Mouse (Mus musculus) ES-E14 (cell line): Measurements from ENCODE around the gene Uri1. TPM values are rescaled to one million over a fixed set of nuclear protein-coding genes. Genes with fewer than 3 reads are reported as not detected.
A peak's percentile ranks its signal among the peaks of the same experiment; 100 is the strongest.

Source experiments
- DNase-seq: peaks from one replicate; pipeline ENCODE4 v3.0.0-alpha.2; 2013; ENCODE audit warnings: low read depth, low spot score
- H3K27ac ChIP-seq: 2 replicates; pipeline ENCODE4 v1.5.1; 2012; ENCODE audit warnings: low read depth, mild to moderate bottlenecking, low read length, moderate library complexity, mixed read lengths; ENCODE audit not compliant: poor library complexity, insufficient read depth, severe bottlenecking
- H3K36me3 ChIP-seq: 2 replicates; pipeline ENCODE4 v1.6.1; 2012; ENCODE audit warnings: mild to moderate bottlenecking, low read length, moderate library complexity, mixed read lengths; ENCODE audit not compliant: control insufficient read depth, poor library complexity, insufficient read depth, severe bottlenecking
- H3K4me1 ChIP-seq, 2 experiments: fragments of 150-350 bp in 1 of 2; sonication (generic) in 1 of 2; 2 replicates each; pipeline ENCODE4 v1.6.1; 2012; ENCODE audit warnings: low read length in 2 of 2, mild to moderate bottlenecking in 1 of 2, mixed read lengths in 1 of 2; ENCODE audit not compliant: control insufficient read depth in 2 of 2, insufficient read depth in 2 of 2, poor library complexity in 1 of 2
- H3K4me3 ChIP-seq, 2 experiments: fragments of 150-350 bp in 1 of 2; sonication (generic) in 1 of 2; 2 replicates each; pipeline ENCODE4 v1.5.1; 2012; ENCODE audit warnings: low read length in 2 of 2, low read depth in 1 of 2, mild to moderate bottlenecking in 1 of 2, mixed read lengths in 1 of 2; ENCODE audit not compliant: insufficient read depth in 1 of 2, poor library complexity in 1 of 2, severe bottlenecking in 1 of 2
- H3K9ac ChIP-seq: 2 replicates; pipeline ENCODE4 v1.6.1; 2012; ENCODE audit warnings: low read depth, mild to moderate bottlenecking, low read length, mixed read lengths; ENCODE audit not compliant: poor library complexity, insufficient read depth, severe bottlenecking
- H3K9me3 ChIP-seq: fragments of 150-350 bp; sonication (generic); 2 replicates; pipeline ENCODE4 v1.6.1; 2012; ENCODE audit warnings: low read depth, mild to moderate bottlenecking, low read length; ENCODE audit not compliant: control insufficient read depth, insufficient read depth
- CHD2 ChIP-seq: IDR thresholded peaks from 2 replicates; pipeline ENCODE4 v1.6.1; 2014; ENCODE audit warnings: mild to moderate bottlenecking, low read depth, low read length, inconsistent platforms
- HCFC1 ChIP-seq: IDR thresholded peaks from 2 replicates; pipeline ENCODE4 v1.6.1; 2012; ENCODE audit warnings: low read length, inconsistent platforms, borderline replicate concordance; ENCODE audit not compliant: insufficient read depth
- MAFK ChIP-seq: IDR thresholded peaks from 2 replicates; pipeline ENCODE4 v1.6.1; 2014; ENCODE audit warnings: mild to moderate bottlenecking, low read depth, low read length, inconsistent platforms; ENCODE audit not compliant: insufficient read depth
- ZC3H11A ChIP-seq: IDR thresholded peaks from 2 replicates; pipeline ENCODE4 v1.6.1; 2012; ENCODE audit warnings: low read depth, mild to moderate bottlenecking, inconsistent platforms, low read length, borderline replicate concordance
- ZNF384 ChIP-seq: IDR thresholded peaks from 2 replicates; pipeline ENCODE4 v1.6.1; 2012; ENCODE audit warnings: low read depth, low read length, inconsistent platforms
- in situ Hi-C, 2 experiments: fragments of 600-800 bp; cut with MboI; formaldehyde crosslinking; loops; one replicate each; pipeline ENCODE4 v1.15.1; 2025; ENCODE audit warnings: low sequenced_read_pairs in 2 of 2, inconsistent platforms in 1 of 2; ENCODE audit not compliant: unreplicated experiment in 2 of 2
- total RNA-seq: library from RNA; depleted of rRNA; stranded (reverse); fragments of 300-350 nt; gene quantifications from 2 replicates; pipeline ENCODE4 v1.2.3, GENCODE M21; 2012; rRNA removed

Gene Uri1
- total RNA-seq, result 68.4 and 107 TPM in 2 replicates

- Histone ChIP-seq H3K36me3 (no peaks in the 10 kb centered on the region), H3K27ac (no peak within 1 kb of the TSS), H3K4me1 (peaks cover 9 to 15% of the 10 kb centered on the region in 2 experiments), H3K9me3 (no peaks in the 10 kb centered on the region), H3K4me3 (no peak within 1 kb of the TSS), H3K9ac (no peak within 1 kb of the TSS)
- in situ Hi-C loops, result no loop called here
- TF ChIP-seq CHD2 (no peak), ZC3H11A (no peak), MAFK (no peak), HCFC1 (no peak), ZNF384 (no peak)
- no peak for DNase-seq
These were observed at the start of gene Uri1 for GRCm38 (mm10) chr7:38023451-38023850. Uri1 (minus strand) TSS chr7:38023551.

- Histone ChIP-seq H3K27ac (no peak overlapping the region), H3K9me3 (no peaks in the 10 kb centered on the region), H3K4me3 (no peak overlapping the region), H3K36me3 (no peaks in the 10 kb centered on the region), H3K9ac (no peak overlapping the region), H3K4me1 (peaks cover 0 to 5% of the 10 kb centered on the region in 2 experiments; a peak in 2 of 4 replicates)
- in situ Hi-C loops, result no loop called here
- no peak for DNase-seq
- TF ChIP-seq CHD2 (no peak), MAFK (no peak), ZNF384 (no peak), HCFC1 (no peak), ZC3H11A (no peak)
These were observed 47.7 kb upstream of the Uri1 start for GRCm38 (mm10) chr7:38071065-38071464.

GRCm38 (mm10) chr7:38070663-38071062, 47.3 kb upstream of the Uri1 start:
- in situ Hi-C loops, result no loop called here
- no peak overlapping the region for H3K4me3 ChIP-seq
- H3K27ac ChIP-seq, result no peak overlapping the region
- H3K36me3 ChIP-seq, result no peaks in the 10 kb centered on the region
- DNase-seq, result no peak
- H3K4me1 ChIP-seq, result peaks cover 0 to 5% of the 10 kb centered on the region in 2 experiments; a peak in 2 of 4 replicates
- H3K9ac ChIP-seq, result no peak overlapping the region
- no peaks in the 10 kb centered on the region for H3K9me3 ChIP-seq
- no peak for TF ChIP-seq MAFK
- no peak for TF ChIP-seq ZNF384
- no peak for TF ChIP-seq ZC3H11A
- TF ChIP-seq HCFC1, result no peak
- no peak for TF ChIP-seq CHD2

- TF ChIP-seq MAFK (no peak), CHD2 (no peak), ZC3H11A (no peak), ZNF384 (no peak), HCFC1 (no peak)
These were observed 41.1 kb upstream of the Uri1 start for GRCm38 (mm10) chr7:38064431-38064830.

More at GRCm38 (mm10) chr7:38064431-38064830, 41.1 kb upstream of the Uri1 start:
- Histone ChIP-seq H3K9me3 (no peaks in the 10 kb centered on the region), H3K9ac (no peak overlapping the region), H3K4me3 (0 out of 4 replicates have a peak overlapping the region, but pooled peaks of 1 of the 2 experiments have one; percentile 16), H3K4me1 (peaks cover 5 to 6% of the 10 kb centered on the region in 2 experiments; a peak in 3 of 4 replicates), H3K27ac (no peak overlapping the region), H3K36me3 (no peaks in the 10 kb centered on the region)
- DNase-seq, result no peak
- in situ Hi-C loops, result no loop called here
